Mouse (Mus musculus): ENCODE measurements at regions not wholly inside any gene's neighbourhood (a gene's known extent, or its start where the extent isn't known, plus 50 kb on each side); places are given as distances from the start of the nearest gene placed in this dataset.

DNA sequence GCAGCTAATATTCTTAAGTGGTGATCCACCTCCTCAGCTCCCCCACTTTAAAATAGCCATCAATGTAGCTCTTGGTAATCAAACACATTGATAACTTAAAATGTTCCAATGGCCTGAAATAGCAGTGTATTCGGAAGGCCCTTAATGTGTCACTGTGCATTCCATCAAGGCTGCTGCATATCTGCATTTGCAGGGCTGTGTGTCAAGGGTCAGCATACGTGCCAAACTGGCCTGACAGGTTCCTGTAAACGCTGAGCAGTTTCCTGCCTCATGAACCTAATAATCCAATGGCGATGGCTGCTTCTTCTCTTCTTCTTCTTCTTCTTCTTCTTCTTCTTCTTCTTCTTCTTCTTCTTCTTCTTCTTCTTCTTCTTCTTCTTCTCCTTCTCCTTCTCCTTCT is 211.7 kb upstream of the Nfe2l3 start:
- no peaks in the 10 kb centered on the region for H3K36me3 ChIP-seq (ENCODE audit: control insufficient read depth, insufficient read depth, low read length)
- H3K4me3 ChIP-seq (ENCODE audit: low read depth, low read length), result no peak overlapping the region
- H3K27ac ChIP-seq (ENCODE audit: low read length), result no peak overlapping the region
- H3K4me2 ChIP-seq (replicated peaks; ENCODE audit: low read depth, low read length), result no peak overlapping the region
- no peak for ATAC-seq (ENCODE audit: insufficient number of reproducible peaks, insufficient read depth, low FRiP score, low read depth)
- H3K9me3 ChIP-seq (ENCODE audit: control insufficient read depth, low read depth, low read length), result no peaks in the 10 kb centered on the region
- H3K4me1 ChIP-seq (ENCODE audit: control insufficient read depth, insufficient read depth, low read length), result 0 out of 2 replicates have a peak, but pooled peaks cover under 1% of the 10 kb centered on the region
- H3K9ac ChIP-seq (replicated peaks; ENCODE audit: low read depth, low read length), result no peak overlapping the region
- WGBS, result 38% methylated on average over 4 of the region's 4 CpGs
- H3K27me3 ChIP-seq (ENCODE audit: control insufficient read depth, insufficient read depth, low read length), result no peaks in the 10 kb centered on the region

DNA sequence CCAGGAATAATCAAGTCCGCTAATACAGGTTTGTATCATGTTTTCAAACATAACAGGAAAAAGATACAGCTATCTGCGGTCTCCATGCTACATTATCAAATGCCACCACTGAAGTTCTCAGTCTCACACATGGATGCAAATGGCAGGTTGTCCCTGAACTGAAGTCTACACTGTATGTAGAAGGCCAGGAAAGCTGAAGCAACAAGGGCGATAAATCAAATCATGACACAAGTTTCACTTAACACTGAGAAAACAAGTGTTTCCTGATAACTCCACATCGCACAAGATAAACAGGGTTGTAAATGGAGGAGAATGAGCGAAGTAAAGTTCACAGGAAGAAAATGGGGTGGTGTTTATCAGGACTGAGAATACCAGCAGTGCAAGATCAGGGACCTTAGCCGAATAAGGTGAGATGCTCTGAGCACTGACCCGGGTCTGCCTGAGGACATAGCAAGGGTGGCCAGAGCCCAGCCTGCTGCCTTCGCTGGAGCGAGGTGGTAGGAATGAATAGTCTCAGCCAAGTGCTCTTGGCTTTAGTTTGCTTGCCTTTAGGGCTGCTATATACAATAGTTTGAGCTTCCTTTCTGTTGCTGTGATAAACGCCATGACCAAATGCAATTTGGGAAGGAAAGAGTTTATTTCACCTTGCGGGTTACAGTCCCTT is 196.3 kb upstream of the Nfe2l3 start:
- no peak overlapping the region for H3K9ac ChIP-seq (replicated peaks; ENCODE audit: low read depth, low read length)
- no peaks in the 10 kb centered on the region for H3K36me3 ChIP-seq (ENCODE audit: control insufficient read depth, insufficient read depth, low read length)
- H3K4me3 ChIP-seq (ENCODE audit: low read depth, low read length), result no peak overlapping the region
- H3K4me1 ChIP-seq (ENCODE audit: control insufficient read depth, insufficient read depth, low read length), result no peaks in the 10 kb centered on the region
- WGBS, result 67% methylated on average over 11 of the region's 11 CpGs
- H3K27ac ChIP-seq (ENCODE audit: low read length), result no peak overlapping the region
- no peaks in the 10 kb centered on the region for H3K27me3 ChIP-seq (ENCODE audit: control insufficient read depth, insufficient read depth, low read length)
- H3K4me2 ChIP-seq (replicated peaks; ENCODE audit: low read depth, low read length), result no peak overlapping the region
- 0 out of 2 replicates have a peak, but pooled peaks cover 2% of the 10 kb centered on the region for H3K9me3 ChIP-seq (ENCODE audit: control insufficient read depth, low read depth, low read length)
- no peak for ATAC-seq (ENCODE audit: insufficient number of reproducible peaks, insufficient read depth, low FRiP score, low read depth)

DNA sequence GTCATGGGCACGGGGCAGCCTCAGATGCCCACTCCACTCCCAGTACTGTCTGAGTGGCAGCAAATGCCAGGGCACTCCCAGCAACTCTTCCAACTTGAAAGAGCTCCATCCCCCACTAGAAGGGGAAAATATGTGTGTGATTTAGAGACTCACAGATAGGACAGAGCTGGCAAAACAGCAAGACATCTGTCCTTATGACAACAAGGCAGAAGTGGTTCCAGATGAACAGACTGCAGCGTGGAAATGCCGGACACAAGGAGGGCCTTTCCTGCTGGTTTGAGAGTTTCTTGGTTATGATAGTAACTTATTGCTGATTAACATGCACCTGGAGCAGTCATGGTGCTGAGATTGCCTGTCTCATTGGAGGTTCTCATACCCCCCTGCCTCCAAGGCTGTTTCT is 192.4 kb upstream of the Nfe2l3 start:
- Histone ChIP-seq H3K27ac (ENCODE audit: low read length) (no peak overlapping the region), H3K9ac (replicated peaks; ENCODE audit: low read depth, low read length) (no peak overlapping the region), H3K36me3 (ENCODE audit: control insufficient read depth, insufficient read depth, low read length) (no peaks in the 10 kb centered on the region), H3K9me3 (ENCODE audit: control insufficient read depth, low read depth, low read length) (0 out of 2 replicates have a peak, but pooled peaks cover 5% of the 10 kb centered on the region), H3K4me3 (ENCODE audit: low read depth, low read length) (no peak overlapping the region), H3K27me3 (ENCODE audit: control insufficient read depth, insufficient read depth, low read length) (no peaks in the 10 kb centered on the region), H3K4me2 (replicated peaks; ENCODE audit: low read depth, low read length) (no peak overlapping the region), H3K4me1 (ENCODE audit: control insufficient read depth, insufficient read depth, low read length) (no peaks in the 10 kb centered on the region)
- no peak for ATAC-seq (ENCODE audit: insufficient number of reproducible peaks, insufficient read depth, low FRiP score, low read depth)
- 86% methylated on average over 3 of the region's 3 CpGs for WGBS

- Histone ChIP-seq H3K9ac (replicated peaks; ENCODE audit: low read depth, low read length) (no peak overlapping the region), H3K4me2 (replicated peaks; ENCODE audit: low read depth, low read length) (no peak overlapping the region), H3K9me3 (ENCODE audit: control insufficient read depth, low read depth, low read length) (no peaks in the 10 kb centered on the region), H3K4me3 (ENCODE audit: low read depth, low read length) (no peak overlapping the region), H3K27ac (ENCODE audit: low read length) (no peak overlapping the region), H3K4me1 (ENCODE audit: control insufficient read depth, insufficient read depth, low read length) (no peaks in the 10 kb centered on the region), H3K27me3 (ENCODE audit: control insufficient read depth, insufficient read depth, low read length) (no peaks in the 10 kb centered on the region), H3K36me3 (ENCODE audit: control insufficient read depth, insufficient read depth, low read length) (no peaks in the 10 kb centered on the region)
- ATAC-seq (ENCODE audit: insufficient number of reproducible peaks, insufficient read depth, low FRiP score, low read depth), result no peak
Observed at GRCm38 (mm10) chr6:51250233-51250632, 182.2 kb upstream of the Nfe2l3 start.

DNA sequence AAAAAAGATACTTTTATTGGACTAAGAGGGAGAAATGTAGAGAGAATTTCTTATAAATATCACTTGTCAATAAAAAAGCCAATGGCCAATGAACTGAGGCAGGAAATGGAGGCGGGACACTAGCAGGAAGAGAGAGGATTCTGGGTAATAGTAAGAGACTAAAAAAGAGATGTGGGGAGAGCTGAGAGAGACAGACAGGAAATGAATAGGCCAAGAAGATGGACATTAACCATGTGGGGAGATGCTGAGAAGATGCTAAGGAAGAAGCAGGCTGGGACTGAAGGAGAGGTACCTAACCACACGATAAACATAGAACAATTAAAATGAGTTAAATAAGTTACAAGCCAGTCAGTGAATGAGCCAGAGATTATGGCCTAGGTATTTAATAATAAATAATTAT is 181.0 kb upstream of the Nfe2l3 start:
- 92% methylated on average over 2 of the region's 2 CpGs for WGBS
- no peak overlapping the region for H3K4me3 ChIP-seq (ENCODE audit: low read depth, low read length)
- 0 out of 2 replicates have a peak, but pooled peaks cover 1% of the 10 kb centered on the region for H3K4me1 ChIP-seq (ENCODE audit: control insufficient read depth, insufficient read depth, low read length)
- H3K27ac ChIP-seq (ENCODE audit: low read length), result no peak overlapping the region
- no peaks in the 10 kb centered on the region for H3K27me3 ChIP-seq (ENCODE audit: control insufficient read depth, insufficient read depth, low read length)
- no peaks in the 10 kb centered on the region for H3K9me3 ChIP-seq (ENCODE audit: control insufficient read depth, low read depth, low read length)
- H3K36me3 ChIP-seq (ENCODE audit: control insufficient read depth, insufficient read depth, low read length), result no peaks in the 10 kb centered on the region
- no peak for ATAC-seq (ENCODE audit: insufficient number of reproducible peaks, insufficient read depth, low FRiP score, low read depth)
- no peak overlapping the region for H3K4me2 ChIP-seq (replicated peaks; ENCODE audit: low read depth, low read length)
- H3K9ac ChIP-seq (replicated peaks; ENCODE audit: low read depth, low read length), result no peak overlapping the region

- H3K9me3 ChIP-seq (ENCODE audit: control insufficient read depth, low read depth, low read length), result no peaks in the 10 kb centered on the region
- no peak overlapping the region for H3K9ac ChIP-seq (replicated peaks; ENCODE audit: low read depth, low read length)
- no peak overlapping the region for H3K27ac ChIP-seq (ENCODE audit: low read length)
- H3K27me3 ChIP-seq (ENCODE audit: control insufficient read depth, insufficient read depth, low read length), result no peaks in the 10 kb centered on the region
- WGBS, result 78% methylated on average over 3 of the region's 3 CpGs
- H3K4me2 ChIP-seq (replicated peaks; ENCODE audit: low read depth, low read length), result no peak overlapping the region
- H3K4me3 ChIP-seq (ENCODE audit: low read depth, low read length), result no peak overlapping the region
- H3K4me1 ChIP-seq (ENCODE audit: control insufficient read depth, insufficient read depth, low read length), result 0 out of 2 replicates have a peak, but pooled peaks cover 3% of the 10 kb centered on the region
- H3K36me3 ChIP-seq (ENCODE audit: control insufficient read depth, insufficient read depth, low read length), result no peaks in the 10 kb centered on the region
- no peak for ATAC-seq (ENCODE audit: insufficient number of reproducible peaks, insufficient read depth, low FRiP score, low read depth)
Observed at GRCm38 (mm10) chr6:51252721-51253120, 179.7 kb upstream of the Nfe2l3 start.

DNA sequence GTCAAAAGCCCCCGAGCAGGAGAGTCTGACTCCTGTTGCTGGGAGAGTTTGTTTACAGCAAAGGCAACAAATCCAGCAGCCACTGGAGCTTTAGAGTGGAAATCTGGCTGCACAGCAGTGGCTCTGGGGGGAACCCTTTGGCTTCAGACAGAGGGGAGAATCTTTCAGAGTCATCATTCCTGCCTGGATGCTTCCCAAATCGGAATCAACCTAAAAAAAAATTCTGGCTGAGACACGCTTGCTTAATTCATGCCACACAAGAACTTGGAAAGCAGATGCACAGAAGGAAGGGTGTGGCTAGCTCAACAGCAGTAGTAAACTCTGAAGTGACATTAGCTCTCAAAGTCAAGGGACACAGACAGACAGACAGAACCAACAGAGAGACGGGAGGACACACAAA is 175.8 kb upstream of the Nfe2l3 start:
- Histone ChIP-seq H3K9ac (replicated peaks; ENCODE audit: low read depth, low read length) (no peak overlapping the region), H3K27me3 (ENCODE audit: control insufficient read depth, insufficient read depth, low read length) (no peaks in the 10 kb centered on the region), H3K36me3 (ENCODE audit: control insufficient read depth, insufficient read depth, low read length) (no peaks in the 10 kb centered on the region), H3K4me2 (replicated peaks; ENCODE audit: low read depth, low read length) (no peak overlapping the region), H3K9me3 (ENCODE audit: control insufficient read depth, low read depth, low read length) (no peaks in the 10 kb centered on the region), H3K4me1 (ENCODE audit: control insufficient read depth, insufficient read depth, low read length) (0 out of 2 replicates have a peak, but pooled peaks cover 3% of the 10 kb centered on the region), H3K4me3 (ENCODE audit: low read depth, low read length) (no peak overlapping the region), H3K27ac (ENCODE audit: low read length) (no peak overlapping the region)
- ATAC-seq (ENCODE audit: insufficient number of reproducible peaks, insufficient read depth, low FRiP score, low read depth), result no peak
- WGBS, result 40% methylated on average over 4 of the region's 4 CpGs

DNA sequence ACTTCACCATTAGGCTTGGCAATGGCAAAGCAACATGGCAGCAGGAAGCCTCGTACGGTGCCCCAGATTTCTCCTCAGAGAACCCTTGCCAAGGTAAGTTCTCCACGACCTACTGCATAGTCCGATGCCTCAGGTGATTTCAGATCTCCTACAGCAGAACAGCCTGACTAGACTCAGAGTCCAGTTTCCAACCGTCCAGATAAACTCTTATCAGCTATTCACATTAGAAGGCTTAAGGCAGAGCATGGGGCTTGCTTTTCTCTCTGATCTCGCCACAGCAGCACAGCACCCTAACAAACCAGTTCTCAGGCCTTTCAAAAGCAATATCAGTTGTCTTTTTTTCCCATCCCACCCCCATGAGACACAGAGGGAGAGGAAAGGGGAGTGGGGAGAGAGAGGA is 174.9 kb upstream of the Nfe2l3 start:
- H3K4me2 ChIP-seq (replicated peaks; ENCODE audit: low read depth, low read length), result no peak overlapping the region
- no peaks in the 10 kb centered on the region for H3K36me3 ChIP-seq (ENCODE audit: control insufficient read depth, insufficient read depth, low read length)
- no peaks in the 10 kb centered on the region for H3K9me3 ChIP-seq (ENCODE audit: control insufficient read depth, low read depth, low read length)
- H3K4me3 ChIP-seq (ENCODE audit: low read depth, low read length), result no peak overlapping the region
- WGBS, result 76% methylated on average over 6 of the region's 6 CpGs
- H3K4me1 ChIP-seq (ENCODE audit: control insufficient read depth, insufficient read depth, low read length), result 0 out of 2 replicates have a peak, but pooled peaks cover 3% of the 10 kb centered on the region
- H3K27me3 ChIP-seq (ENCODE audit: control insufficient read depth, insufficient read depth, low read length), result no peaks in the 10 kb centered on the region
- H3K27ac ChIP-seq (ENCODE audit: low read length), result no peak overlapping the region
- H3K9ac ChIP-seq (replicated peaks; ENCODE audit: low read depth, low read length), result no peak overlapping the region
- ATAC-seq (ENCODE audit: insufficient number of reproducible peaks, insufficient read depth, low FRiP score, low read depth), result no peak

DNA sequence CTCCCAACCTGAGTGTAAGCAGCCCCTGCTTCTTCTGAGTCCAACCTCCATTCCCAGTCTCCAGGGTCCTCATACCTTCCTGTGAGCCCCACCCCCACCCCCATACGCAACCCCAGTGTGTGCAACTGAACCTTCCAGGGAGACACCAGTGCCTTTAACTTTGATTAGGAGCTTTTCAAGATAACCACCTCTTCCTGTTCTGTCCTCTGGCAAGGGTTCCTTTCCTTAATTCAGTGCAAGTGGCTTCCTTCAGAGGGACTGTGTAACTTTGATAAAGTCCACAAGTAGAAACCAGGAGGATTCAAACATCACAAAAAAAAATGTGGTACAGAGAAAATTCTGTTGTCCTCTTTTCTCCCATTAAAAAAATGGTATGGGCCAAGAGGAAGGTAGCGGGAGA is 174.2 kb upstream of the Nfe2l3 start:
- Histone ChIP-seq H3K36me3 (ENCODE audit: control insufficient read depth, insufficient read depth, low read length) (no peaks in the 10 kb centered on the region), H3K4me3 (ENCODE audit: low read depth, low read length) (no peak overlapping the region), H3K27ac (ENCODE audit: low read length) (no peak overlapping the region), H3K9me3 (ENCODE audit: control insufficient read depth, low read depth, low read length) (no peaks in the 10 kb centered on the region), H3K4me1 (ENCODE audit: control insufficient read depth, insufficient read depth, low read length) (0 out of 2 replicates have a peak, but pooled peaks cover 3% of the 10 kb centered on the region), H3K9ac (replicated peaks; ENCODE audit: low read depth, low read length) (no peak overlapping the region), H3K27me3 (ENCODE audit: control insufficient read depth, insufficient read depth, low read length) (no peaks in the 10 kb centered on the region), H3K4me2 (replicated peaks; ENCODE audit: low read depth, low read length) (no peak overlapping the region)
- 85% methylated on average over 2 of the region's 2 CpGs for WGBS
- ATAC-seq (ENCODE audit: insufficient number of reproducible peaks, insufficient read depth, low FRiP score, low read depth), result no peak

Data from stomach, embryonic 14.5 days (tissue).